Mouse (Mus musculus) kidney, adult 2 months (tissue): ENCODE data around the gene Svep1.

ENCODE experiments used
- CTCF ChIP-seq: fragments of 200-500 bp; conservative IDR thresholded peaks from 2 replicates; pipeline ENCODE4 v1.5.1; 2011; ENCODE audit warnings: low read depth, mild to moderate bottlenecking, control low read depth, low read length, moderate library complexity, mixed read lengths; ENCODE audit not compliant: insufficient read depth, insufficient read length
- POLR2A ChIP-seq: fragments of 200-500 bp; IDR thresholded peaks from one replicate; pipeline ENCODE4 v1.6.1; 2011; ENCODE audit warnings: low read depth, low read length, control low read depth

GRCm38 (mm10) chr4:58195936-58196335, 10.7 kb downstream of the Svep1 start:
- TF ChIP-seq CTCF (no peak), POLR2A (no peak)
